Mouse (Mus musculus) heart, adult 18-20 months (tissue): ENCODE measurements around the gene Efcab8. TPM values are rescaled to one million over a fixed set of nuclear protein-coding genes. Genes with fewer than 3 reads are reported as not detected.

Source experiments
- DNase-seq, 2 experiments: peaks; one replicate each; pipeline ENCODE4 v3.0.0; 2021 to 2022; ENCODE audit warnings: mixed read lengths in 1 of 2
- long read RNA-seq, 2 experiments: library from polyadenylated mRNA; stranded (forward); transcript quantifications; one replicate each; pipeline ENCODE4 v2.0.0; 2021
- total RNA-seq, 2 experiments: library from RNA; stranded (reverse); gene quantifications; 2 replicates each; pipeline ENCODE4 v1.2.3; 2021

Efcab8 gene
- total RNA-seq = not detected
- long read RNA-seq, experiment 1, partial matches to known transcripts = 0 of 1 reads
- long read RNA-seq, experiment 1, other reads (novel, unspliced or antisense) = 1 of 1 reads
- long read RNA-seq, experiment 2 = 0 reads

DNA sequence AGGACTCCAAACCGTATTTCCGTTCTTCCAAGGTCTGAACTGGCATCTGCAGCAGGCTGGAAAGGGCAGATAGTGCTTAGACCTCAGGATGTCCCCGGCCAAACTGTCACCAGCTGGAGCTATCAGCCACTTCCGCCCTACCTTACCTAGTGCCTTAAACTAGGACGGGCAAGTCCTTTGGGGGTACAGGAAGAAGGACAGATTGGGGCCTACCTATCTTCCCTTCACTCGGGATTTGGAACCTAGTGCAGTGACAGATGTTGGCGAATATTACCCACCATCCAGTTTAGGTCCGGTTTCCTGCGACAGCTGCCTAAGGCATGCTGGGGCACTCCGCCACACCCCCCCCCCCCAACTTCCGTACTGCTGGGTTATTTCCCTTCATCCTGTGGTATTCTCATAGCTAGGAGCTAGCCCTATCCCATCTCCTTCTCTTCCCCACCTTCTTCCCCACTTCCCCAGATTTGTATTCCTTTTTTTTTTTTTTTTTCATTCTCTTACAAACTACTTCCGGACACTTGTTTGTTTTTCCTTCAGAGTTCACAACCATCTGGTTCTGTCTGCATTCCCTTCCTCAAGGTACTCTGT is at the start of gene Efcab8:
Efcab8 (plus strand) TSS at position 538 of the 588 bp plus-strand sequence.
- no peak for DNase-seq

DNA sequence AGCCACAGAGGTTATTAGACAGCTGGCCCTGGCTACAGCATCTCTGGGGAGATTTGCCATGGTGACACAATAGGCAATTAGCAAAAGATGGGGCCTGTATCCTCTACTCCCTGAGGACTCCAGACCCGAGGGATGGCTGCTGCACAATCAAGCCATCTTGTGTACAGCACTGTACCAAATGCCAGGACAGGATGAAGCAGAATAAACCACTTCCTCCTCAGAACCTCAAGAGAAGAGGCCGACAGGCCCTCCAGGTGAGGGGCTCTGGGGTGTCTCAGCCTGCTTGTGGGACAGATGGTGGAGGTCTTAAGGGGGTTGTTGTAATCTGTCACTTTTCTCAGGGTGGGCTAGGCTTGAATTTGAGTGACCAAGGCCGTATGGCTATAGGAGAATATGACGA is 45.7 kb upstream of the Efcab8 start:
- no peak for DNase-seq

DNA sequence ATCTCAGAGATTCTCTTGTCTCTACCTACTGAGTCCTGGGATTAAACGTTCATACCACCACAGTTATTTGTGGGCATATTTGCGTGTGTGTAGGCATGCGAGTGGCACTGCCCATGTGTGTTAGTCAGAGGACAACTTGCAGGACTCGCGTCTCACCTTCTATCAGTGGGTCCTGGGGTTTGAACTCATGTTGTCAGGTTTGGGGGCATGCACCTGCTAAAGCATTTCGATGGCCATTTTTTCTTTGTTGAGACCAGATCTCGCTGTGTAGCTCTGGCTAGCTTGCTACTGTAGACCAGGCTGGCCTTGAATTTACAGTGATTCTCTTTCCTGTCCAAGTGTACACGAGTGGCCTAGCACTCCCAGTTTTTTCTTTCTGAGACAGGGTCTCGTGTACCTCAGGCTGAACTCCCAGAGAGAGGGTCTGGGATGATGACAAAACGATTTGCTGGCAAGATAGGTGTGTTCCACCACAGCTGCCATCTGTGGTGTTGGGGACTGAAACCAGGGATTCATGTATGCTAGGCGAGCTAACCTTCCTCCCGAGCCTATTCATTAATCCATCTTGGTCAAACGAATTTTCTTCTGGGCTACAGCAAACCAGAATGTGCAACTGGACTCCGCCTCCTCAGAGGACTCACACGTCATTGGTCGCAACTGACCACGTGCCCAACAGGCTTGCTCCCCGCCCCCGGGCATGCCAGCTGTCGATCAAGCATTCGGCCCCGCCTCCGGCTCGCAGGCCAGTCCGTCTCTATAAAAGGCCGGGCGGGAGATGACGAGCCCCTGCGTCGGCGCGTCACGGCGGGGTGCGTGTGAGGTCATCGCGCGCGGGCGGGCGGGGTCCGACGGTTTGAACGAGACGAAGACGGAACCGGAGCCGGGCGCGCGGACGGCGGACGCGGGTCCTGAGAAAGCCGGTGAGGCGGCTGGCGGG is 39.0 kb upstream of the Efcab8 start, which contains the start of gene Mapre1:
Mapre1 (plus strand) TSS at position 775 of the 937 bp plus-strand sequence.
- peak; percentile 99 to 100 for DNase-seq

DNA sequence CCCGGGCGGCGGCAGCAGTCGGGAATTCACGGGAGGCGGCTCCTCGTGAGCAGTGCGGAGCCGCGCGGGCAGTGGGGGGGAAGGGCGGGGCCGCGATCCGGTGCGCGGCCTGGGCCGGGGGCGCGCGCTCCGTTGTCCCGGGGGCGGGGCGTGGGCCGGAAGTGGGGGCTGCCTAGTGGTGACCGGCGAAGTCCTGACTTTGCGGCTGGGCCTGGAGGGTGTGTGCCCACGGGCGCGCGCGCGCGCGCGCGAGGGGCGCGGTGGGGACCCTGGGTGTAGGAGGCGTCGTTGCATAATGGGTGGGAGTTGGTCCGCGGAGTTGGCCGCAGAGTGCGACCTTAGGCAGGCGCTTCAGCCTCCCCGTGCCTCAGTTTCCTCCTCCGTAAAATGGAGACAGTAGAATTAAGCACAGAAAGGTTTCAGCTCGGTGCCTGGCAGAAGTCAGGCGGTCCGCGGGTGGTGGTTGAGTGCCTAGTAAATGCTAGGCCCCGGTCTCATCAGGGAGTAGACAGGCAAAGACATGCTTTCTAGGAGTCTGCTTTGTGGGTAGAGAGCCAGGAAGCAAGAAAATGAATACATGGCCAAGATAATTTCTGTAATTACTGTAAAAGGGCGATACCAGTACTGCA is 38.2 kb upstream of the Efcab8 start:
- DNase-seq = no peak

DNA sequence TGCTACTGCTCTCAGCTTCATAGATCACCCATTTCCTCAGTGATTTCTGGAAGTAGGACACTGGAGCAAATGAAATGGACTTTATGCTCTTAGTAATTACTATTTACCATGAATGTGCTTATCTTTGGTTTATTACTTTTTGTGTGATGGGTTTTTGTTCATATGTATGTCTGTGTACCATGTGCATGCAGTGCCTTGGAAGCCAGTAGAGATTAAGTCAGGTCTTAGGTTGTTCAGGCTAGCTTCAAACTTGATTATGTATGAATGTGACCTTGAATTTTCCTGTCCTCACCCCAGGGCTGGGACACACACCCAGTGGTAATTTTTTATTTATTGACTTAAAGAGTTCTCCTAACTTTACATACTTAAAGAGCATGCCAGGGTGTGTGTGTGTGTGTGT is 31.7 kb upstream of the Efcab8 start:
- DNase-seq = no peak

DNA sequence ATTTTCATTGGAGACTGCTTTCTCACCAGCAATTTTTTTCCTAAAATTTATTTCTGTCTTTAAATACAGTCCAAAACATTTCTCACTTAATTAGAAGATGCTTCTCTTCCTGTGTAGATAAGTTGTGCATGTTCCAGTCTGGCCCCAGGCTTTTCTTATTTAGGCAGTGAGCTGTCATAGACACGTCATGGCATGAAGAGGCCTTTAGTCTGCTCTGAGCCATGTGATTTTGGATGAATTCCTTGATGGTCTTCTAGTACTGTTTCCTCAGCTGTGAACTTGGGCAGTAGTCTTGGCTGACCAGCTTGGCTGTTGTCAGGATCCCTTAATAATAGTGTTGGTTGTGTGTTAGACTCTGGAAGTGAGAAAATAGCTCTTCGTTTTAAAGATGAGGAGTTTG is 29.4 kb upstream of the Efcab8 start:
- no peak for DNase-seq

DNA sequence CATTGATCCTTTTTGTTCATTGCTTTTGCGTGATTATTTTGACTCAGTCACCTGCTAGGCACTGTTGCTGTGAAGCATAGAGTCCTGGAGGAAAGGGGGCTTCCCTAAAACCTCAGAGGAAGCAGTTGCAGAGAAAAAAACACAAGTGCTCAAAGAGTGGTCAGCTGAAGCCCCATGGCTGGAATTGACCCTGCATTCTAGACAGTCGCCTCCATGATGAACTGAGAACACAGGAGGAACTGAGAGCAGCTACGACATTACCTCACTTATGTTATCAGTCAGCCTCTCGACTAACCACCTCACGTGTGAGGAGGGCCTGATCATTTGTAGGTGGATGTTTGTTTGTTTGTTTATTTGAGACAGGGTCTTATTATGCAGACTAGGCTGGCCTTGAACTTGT is 17.6 kb upstream of the Efcab8 start:
- no peak for DNase-seq

DNA sequence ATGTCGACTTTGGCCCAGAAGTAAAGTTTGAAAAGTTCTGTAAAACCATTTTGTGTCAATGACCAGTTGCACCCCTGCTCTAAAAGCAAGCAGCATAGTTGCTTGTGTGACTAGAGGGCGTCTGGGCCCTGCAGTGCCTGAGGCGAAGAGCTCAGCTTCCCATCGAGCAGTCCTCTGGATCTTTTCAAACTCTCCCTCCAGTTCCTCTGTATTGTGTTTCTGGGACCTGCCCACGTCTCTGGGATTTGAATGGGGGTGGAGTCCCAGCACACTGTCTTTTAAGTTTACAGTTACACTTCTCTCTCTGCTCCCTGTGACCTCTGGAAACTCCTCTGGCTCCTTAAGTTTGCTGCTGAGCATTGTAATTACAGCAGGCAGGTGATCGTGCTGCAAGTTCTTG is 12.2 kb upstream of the Efcab8 start:
- DNase-seq = no peak

DNA sequence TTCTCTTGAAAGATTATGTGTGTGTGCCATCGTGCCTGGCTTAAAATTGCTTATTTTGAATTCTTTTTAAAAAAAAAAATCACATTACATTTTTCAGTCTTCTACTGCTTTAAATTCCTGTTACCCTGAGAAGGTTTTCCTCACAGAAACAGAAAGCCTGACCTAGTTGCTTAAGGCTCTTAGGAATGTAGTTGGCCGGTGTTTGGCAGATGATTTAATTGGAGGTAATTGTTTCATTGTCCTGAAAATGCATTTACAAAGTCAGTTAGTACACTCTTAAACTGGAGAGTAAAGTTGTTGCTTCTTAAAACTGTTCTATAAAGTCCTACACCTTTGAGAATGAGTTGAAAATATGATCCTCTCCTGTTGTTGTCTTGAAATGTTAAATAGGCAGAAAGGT is 10.8 kb upstream of the Efcab8 start:
- no peak for DNase-seq

DNA sequence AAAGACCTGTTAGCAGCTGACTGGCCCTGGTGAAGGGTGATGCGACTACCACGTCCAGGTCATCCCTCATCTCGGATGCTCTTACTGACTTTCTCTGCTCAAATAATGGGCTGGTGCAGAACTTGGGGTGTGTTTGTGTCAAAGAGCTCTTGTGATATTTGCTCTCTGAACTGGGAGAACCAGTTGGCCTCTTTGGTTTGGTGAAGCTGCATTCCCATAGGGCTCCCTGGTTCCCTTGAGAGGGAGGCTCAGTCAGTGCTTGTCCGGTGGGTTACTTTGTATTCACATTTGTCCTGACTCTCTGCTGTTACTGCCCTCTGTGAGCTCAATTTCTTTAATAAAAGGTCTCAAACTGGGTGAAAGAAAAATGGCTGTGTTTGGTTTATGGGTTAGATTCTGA is 6.8 kb upstream of the Efcab8 start:
- no peak for DNase-seq

DNA sequence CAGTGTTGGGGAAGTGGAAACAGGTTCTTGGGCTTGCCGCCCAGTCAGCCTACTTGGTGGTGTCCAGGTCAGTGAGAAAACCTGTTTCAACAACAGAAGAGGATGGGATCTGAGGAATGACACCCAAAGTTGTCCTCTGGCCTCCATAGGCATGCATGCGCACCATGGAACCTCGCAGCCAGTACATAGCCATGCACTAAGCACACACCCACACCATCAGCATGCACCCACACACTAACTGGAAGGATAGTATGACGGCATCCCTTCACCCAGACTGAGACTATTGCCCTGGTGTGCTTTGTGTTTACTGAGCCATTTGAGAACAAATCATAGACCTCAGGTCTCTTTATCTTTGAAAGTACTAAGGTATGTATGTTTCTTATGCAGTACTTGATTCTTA is 4.3 kb upstream of the Efcab8 start:
- no peak for DNase-seq

DNA sequence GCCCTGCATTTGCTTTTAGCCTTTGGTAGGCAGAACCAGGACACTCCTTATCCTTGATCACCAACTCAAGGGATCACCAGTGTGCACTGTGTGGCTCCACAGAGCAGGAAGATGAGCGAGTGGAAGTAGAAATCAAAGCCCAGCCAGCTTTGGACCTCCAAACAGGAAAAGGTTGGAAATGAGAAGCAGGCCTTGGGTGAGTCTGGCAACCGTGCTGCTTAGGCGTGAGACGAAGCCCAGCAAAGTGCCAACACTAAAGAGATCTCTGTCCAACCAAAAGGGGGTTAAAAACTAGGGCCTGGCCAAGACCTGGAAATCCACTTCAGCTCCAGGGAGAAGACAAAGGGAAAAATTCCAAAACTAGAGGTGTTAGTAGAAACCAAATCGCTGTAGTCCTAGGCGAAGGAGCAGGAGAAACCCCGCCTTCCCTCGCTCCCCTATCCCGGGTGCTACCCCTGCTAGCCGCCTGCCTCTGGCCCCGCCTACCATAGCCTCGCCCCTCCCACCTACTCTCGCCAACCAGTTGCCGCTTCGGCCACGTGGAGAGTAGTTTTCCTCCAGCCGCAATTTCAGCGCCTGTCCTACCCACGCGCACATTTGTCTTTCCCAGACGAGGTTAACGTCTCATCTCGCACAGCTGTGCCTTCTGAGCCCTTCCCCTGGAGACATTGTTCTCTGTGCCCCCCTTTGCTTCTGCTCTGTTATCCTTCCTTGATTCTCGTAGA is 931 bp upstream of the Efcab8 start:
- peak; percentile 86 to 87 for DNase-seq

DNA sequence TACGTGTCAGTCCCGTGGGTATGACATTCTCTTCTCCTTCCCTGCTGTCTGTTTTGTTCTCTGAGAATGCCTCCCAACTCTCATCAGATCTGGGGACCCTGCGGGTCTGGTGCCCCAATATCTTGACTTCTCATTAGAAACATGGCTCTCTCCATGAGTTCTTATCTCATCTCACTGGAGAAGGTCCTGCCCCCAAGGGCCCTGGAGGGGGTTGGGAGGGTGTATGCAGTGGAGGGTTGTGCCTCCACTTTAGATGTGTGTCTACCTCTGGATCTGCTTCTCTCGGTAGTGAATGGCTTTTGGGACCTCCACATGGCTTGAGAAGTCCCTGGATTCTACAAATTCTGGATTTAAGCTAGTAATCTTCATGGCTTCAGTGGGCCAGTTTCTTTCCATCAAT is 1.4 kb downstream of the Efcab8 start:
- no peak for DNase-seq

DNA sequence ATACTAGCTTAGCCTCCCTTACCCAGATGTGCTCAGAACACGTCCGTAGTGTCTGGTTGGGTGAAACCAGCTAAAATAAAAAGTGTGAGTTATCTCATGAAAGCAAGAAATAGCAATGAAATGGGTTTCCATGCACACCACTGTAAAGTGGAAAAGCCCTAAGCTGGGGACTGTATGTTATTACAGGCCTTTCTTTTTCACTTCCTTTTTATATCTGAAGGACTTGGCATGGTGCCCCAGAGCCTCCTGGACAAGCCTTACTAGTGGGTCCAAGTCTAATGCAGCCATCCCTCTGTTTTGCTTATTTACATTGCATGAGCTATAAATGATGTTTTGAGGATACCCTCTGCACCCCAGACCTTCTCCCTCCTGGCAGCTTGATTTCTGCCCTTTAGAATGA is 4.9 kb downstream of the Efcab8 start:
- DNase-seq = peak; percentile 38 to 52

DNA sequence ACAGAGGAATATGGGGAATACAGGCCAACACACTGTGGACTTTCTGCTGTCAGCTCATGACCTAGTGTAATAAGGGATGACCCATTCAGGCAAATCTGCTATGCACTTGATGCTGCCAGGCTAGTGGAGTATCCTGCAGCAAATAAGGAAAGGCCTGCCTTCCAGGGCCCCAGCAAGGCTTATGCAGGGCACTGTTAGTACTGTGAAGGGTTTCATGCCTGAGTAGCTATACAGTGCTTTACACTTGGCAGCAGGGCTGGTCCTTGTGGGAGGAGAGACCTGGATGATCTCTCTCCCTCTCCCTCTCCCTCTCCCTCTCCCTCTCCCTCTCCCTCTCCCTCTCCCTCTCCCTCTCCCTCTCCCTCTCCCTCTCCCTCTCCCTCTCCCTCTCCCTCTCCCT is 13.6 kb downstream of the Efcab8 start:
- DNase-seq = no peak

DNA sequence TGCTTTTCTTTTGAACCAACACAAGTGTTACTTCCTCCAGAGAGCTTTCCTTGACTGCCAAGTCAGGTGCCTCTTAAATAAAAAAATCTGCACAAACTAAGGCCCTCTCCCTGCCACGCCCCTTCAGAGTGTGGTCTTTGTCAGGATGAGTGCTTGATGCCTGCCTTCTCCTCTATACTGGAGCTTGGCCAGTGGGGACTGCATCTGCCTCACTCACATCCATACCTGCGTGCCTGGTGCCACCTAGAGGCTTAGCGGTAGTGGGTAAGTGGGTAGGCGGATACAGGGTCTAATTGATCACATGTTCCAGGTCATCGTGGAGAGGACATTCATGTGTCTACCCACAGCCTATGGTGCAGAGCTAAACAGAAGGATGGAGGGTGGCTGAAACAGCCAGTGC is 15.4 kb downstream of the Efcab8 start:
- DNase-seq = peak; percentile 11 to 15

DNA sequence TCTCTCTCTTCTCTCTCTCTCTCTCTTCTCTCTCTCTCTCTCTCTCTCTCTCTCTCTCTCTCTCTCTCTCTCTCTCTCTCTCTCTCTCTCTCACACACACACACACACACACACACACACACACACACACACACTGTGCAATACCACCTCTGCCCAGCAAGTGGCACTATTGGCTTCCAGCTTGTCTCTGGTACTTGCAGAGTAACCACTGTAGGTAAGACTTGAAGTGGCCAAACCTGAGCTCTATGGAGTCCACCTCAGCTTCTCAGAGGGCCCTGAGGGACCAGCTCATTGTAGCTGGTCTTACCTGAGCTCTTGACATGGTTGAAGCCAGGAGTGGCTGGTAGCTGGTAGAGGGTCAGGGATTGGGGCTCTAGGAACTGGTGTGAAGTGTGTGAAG is 27.7 kb downstream of the Efcab8 start:
- peak; percentile 18 to 62 for DNase-seq

DNA sequence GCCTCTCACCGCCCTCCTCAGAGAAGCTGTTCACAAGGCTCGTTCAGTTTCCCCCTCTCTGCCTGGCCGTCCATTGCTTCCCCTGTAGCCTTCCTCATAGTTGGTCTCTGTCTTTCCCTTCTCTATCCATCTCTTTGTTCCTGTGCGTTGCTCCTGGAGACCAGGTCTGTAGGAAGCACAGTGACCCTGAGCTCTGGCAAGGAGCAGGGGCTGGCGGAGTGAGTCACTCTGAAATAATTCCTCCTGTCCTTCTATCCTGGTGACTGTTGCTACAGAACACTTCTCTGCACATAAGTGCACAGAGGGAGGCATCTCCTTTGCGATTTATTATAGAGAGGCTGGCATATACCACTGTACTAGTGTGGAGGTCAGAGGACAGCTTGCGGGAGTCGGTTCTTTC is 28.4 kb downstream of the Efcab8 start:
- no peak for DNase-seq

DNA sequence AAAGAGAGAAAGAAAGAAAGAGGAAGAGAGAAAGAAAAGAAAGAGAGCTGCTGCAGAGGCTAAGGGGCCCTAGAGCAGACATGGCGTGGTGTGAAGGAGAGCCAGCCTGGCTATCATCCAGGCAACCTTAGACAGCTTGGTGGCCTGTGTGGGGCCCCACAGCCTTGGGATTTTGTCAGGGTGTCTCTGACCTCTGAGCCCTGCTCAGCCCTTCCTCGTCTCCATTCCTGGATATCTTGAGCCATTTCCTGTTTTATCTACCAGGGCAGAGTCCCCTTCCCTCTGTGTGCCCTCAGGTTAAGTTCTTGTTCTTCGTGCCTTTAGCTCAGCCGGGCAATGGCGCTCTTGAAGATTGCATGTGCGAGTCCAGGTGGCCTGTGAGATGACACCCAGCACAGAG is 29.1 kb downstream of the Efcab8 start:
- DNase-seq = no peak

DNA sequence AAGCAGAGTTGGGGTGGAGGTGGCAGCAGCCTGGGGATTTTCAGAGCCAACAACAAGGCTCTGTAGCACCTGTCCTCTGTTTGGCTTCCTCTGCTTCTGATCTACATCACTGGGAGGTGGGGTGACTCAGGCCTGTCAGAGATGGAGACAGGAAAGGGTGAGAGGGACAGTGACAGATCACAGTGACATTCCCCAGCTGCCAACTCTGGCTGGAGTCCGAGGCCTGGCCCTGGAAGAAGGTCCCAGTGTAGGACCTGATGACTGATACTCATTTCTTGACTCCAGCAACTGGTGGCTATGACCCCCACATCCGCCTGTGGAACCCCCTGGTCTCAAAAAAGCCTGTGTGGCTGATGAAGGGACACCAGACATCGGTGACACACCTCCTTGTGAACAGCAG is 30.2 kb downstream of the Efcab8 start:
- no peak for DNase-seq

DNA sequence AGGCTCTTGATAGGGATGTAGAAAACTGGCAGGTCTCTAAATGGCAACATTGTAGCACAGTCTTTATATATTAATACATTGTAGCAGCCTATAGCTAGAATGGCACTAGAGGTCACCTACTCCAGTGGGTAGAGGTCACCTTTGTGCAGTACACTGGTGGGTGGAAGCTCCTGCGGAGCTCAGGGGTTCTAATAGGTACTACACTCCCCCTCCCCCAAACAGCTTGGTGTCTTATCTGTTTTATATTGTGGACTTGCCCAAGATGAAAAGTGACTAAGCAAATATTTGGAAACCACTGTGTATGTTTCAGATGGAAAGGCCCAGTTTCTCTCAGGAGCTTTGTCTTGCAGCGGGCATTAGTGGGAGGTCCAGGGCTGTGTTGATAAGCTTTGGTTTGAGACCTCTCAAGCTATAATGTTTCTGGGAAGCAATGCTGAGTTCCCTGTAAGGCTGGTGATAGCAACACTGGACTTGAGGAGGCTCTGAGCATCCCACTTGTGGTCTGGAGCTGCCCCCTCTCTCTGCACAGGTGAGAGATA is 42.3 kb downstream of the Efcab8 start:
- no peak for DNase-seq

DNA sequence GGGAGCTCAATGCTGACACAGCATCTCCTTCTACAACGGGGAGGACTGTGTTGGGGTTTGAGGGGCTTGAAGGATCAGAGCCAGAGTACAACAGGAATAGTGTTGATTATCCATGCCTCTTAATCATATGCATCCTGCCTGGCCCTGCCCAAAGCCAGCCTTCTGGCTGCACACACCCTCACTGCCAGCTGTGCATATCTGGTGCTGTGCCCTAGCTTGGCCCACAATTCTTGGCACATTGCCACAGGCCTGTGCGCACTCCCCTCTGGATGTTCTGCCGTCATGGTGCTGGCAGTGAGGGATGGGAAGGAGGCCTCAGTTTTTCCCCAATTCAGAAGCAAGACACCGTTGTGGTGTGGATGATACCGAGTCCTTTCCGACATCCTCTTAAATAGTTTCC is 44.9 kb downstream of the Efcab8 start:
- DNase-seq = no peak
